Mouse (Mus musculus) erythroblast, embryonic 14.5 days (primary cell): ENCODE results near the gene Serinc5.

ENCODE experiments used
- GATA1 ChIP-seq: IDR thresholded peaks from 2 replicates; pipeline ENCODE4 v1.6.1; 2012; ENCODE audit warnings: low read length, inconsistent platforms, mixed read lengths
- TAL1 ChIP-seq: IDR thresholded peaks from 3 replicates; pipeline ENCODE4 v1.6.1; 2012; ENCODE audit warnings: low read length, inconsistent platforms, mixed read lengths

DNA sequence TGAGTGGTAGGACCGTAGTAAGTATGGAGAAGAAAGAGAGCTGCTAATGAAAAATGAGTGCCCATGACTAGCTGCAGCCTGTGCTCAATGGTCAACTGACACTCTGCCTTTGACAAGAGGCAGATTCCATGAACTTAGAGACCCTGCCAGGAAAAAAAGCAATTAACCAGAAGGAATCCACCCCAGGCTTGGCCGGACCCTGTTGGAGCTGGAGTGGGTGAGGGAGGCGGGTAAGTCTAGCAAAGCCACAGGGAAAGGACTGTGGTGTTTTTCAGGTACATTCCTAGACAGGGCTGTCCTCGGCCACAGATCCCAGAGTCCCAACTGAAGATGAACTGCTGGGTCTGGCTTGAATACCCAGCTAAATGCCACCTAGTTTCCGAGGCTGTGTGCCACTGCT lies 121.9 kb downstream of the Serinc5 start:
- TF ChIP-seq GATA1 (no peak), TAL1 (no peak)
